Mouse (Mus musculus) heart, adult 2 months (tissue): ENCODE measurements around the gene Rhbg. TPM values are rescaled to one million over a fixed set of nuclear protein-coding genes. Genes with fewer than 3 reads are reported as not detected.

Experiments used
- DNase-seq, 2 experiments: peaks; one replicate each; pipeline ENCODE4 v3.0.0; 2021
- H3K27ac ChIP-seq: fragments of 200-600 bp; 2 replicates; pipeline ENCODE4 v1.8.1; 2022
- H3K27me3 ChIP-seq: fragments of 200-500 bp; 2 replicates; pipeline ENCODE4 v1.6.1; 2012; ENCODE audit warnings: mild to moderate bottlenecking, low read length, inconsistent platforms, mixed read lengths; ENCODE audit not compliant: control insufficient read depth, insufficient read depth
- H3K36me3 ChIP-seq: fragments of 200-500 bp; 2 replicates; pipeline ENCODE4 v1.6.1; 2012; ENCODE audit warnings: low read length, inconsistent platforms; ENCODE audit not compliant: control insufficient read depth, insufficient read depth
- H3K4me1 ChIP-seq: fragments of 200-500 bp; 2 replicates; pipeline ENCODE4 v1.6.1; 2011; ENCODE audit warnings: low read length; ENCODE audit not compliant: control insufficient read depth, insufficient read depth
- H3K4me3 ChIP-seq: fragments of 200-600 bp; 2 replicates; pipeline ENCODE4 v1.8.1; 2022
- H3K79me2 ChIP-seq: fragments of 200-500 bp; replicated peaks from 2 replicates; pipeline ENCODE4 v1.6.1; 2012; ENCODE audit warnings: mild to moderate bottlenecking, inconsistent platforms, low read length, moderate library complexity, mixed read lengths; ENCODE audit not compliant: control insufficient read depth, insufficient read depth
- H3K9ac ChIP-seq: fragments of 200-500 bp; 2 replicates; pipeline ENCODE4 v1.6.1; 2012; ENCODE audit warnings: low read depth, mild to moderate bottlenecking, control low read depth, inconsistent platforms, low read length, mixed read lengths
- CTCF ChIP-seq: fragments of 200-600 bp; IDR thresholded peaks from 2 replicates; pipeline ENCODE4 v1.8.1; 2022; ENCODE audit warnings: antibody characterized with exemption, mild to moderate bottlenecking, moderate library complexity
- EP300 ChIP-seq: fragments of 200-500 bp; IDR thresholded peaks from 2 replicates; pipeline ENCODE4 v1.6.1; 2011; ENCODE audit warnings: low read depth, low read length, control low read depth; ENCODE audit not compliant: insufficient read depth
- POLR2A ChIP-seq: fragments of 200-500 bp; IDR thresholded peaks from 2 replicates; pipeline ENCODE4 v1.6.1; 2011; ENCODE audit warnings: mild to moderate bottlenecking, low read depth, low read length, control low read depth; ENCODE audit not compliant: insufficient read depth
- WGBS: fragments of 180-500 bp; shearing (Covaris S2); methylation state at CpG from one replicate; pipeline ENCODE4 v1.1.7; 2018; 5-methylcytosine and 5-hydroxymethylcytosine counted together
- intact Hi-C: fragments of 180-260 bp; cut with DNase I; formaldehyde crosslinking; loops from one replicate; pipeline ENCODE4 v1.15.1; 2025
- polyA plus RNA-seq: library from polyadenylated mRNA; depleted of rRNA; stranded (reverse); fragments of >200 nt; gene quantifications from 2 replicates; pipeline ENCODE4 v1.2.3, GENCODE M21; 2012
- total RNA-seq, 2 experiments: library from RNA; stranded (reverse); gene quantifications; 2 replicates each; pipeline ENCODE4 v1.2.3; 2021

Gene Rhbg
- total and polyA plus RNA-seq, 3 experiments, result 0.20 TPM; not detected in 2

DNA sequence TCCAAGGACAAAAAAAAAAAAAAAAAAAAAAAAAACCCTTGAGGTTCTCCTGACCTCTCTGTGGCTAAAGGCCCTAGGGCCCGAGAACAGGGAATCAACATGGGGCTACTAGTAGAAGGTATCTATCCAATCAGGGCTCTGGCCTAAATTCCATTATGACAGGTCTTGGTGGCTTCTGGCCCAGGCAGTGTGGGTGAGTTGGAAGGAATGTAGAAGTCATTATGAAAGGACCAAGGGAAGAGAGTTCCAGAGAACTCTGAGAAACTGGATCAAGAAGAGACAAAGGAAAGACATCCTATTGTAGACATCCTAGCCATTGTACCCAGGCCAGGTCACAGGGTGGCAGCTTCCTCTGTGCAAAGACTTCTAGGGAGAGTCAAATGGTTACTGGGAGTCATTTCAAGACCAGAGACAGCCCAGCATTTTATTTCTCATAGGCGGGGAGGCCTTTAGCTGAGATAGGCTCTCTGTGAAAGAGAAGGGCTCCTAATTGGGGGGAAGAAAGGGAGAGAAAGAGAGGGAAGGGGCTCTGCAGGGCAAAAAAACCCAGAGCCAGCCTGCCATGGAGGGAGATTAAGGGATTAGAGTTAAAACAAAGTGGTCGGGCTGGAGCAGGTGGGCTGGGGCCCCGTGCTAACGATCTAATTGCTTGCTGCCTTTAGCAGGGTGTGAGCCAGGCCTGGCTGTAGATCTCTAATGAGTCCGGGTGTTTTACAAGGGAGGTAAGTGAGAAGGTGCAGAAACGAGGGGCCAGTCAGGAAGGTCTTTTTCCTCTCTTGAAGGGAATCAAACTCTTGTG is 21.5 kb downstream of the Rhbg start:
- Histone ChIP-seq H3K27ac (no peak overlapping the region), H3K27me3 (peaks cover 3% of the 10 kb centered on the region; the same call in 1 of the 2 replicates), H3K4me3 (no peak overlapping the region), H3K79me2 (no peaks in the 10 kb centered on the region), H3K9ac (no peak overlapping the region), H3K4me1 (no peaks in the 10 kb centered on the region), H3K36me3 (no peaks in the 10 kb centered on the region)
- no peak for DNase-seq
- 47% methylated on average over 7 of the region's 7 CpGs for WGBS
- TF ChIP-seq CTCF (no peak), EP300 (no peak), POLR2A (no peak)
- intact Hi-C loops, result no loop called here

DNA sequence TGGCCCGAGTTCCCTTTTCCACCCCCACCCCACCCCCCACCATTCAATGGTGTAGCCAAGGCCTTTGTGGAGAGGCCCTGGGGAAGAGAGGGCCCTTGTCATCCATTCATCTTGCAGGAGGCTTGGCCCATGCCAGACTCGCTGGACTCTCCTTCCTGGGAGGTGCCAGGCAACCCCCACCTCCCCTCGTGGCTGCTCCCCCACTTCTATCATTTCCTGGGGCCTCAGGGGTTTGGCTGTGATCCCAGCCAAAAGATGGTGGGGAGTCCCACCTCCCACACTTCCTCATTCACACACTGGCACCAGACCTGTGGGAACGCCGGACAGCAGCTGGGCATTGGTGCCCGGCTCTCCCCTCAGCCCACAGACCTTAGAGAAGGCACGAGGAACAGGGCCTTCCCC is 22.2 kb downstream of the Rhbg start:
- WGBS, result 50% methylated on average over 7 of the region's 7 CpGs
- H3K27ac ChIP-seq, result no peak overlapping the region
- DNase-seq, result no peak
- no peak overlapping the region for H3K9ac ChIP-seq
- TF ChIP-seq POLR2A (no peak), CTCF (no peak), EP300 (no peak)
- H3K27me3 ChIP-seq, result no peaks in the 10 kb centered on the region
- intact Hi-C loops, result no loop called here
- H3K36me3 ChIP-seq, result no peaks in the 10 kb centered on the region
- H3K4me3 ChIP-seq, result no peak overlapping the region
- H3K4me1 ChIP-seq, result no peaks in the 10 kb centered on the region
- H3K79me2 ChIP-seq, result no peaks in the 10 kb centered on the region

DNA sequence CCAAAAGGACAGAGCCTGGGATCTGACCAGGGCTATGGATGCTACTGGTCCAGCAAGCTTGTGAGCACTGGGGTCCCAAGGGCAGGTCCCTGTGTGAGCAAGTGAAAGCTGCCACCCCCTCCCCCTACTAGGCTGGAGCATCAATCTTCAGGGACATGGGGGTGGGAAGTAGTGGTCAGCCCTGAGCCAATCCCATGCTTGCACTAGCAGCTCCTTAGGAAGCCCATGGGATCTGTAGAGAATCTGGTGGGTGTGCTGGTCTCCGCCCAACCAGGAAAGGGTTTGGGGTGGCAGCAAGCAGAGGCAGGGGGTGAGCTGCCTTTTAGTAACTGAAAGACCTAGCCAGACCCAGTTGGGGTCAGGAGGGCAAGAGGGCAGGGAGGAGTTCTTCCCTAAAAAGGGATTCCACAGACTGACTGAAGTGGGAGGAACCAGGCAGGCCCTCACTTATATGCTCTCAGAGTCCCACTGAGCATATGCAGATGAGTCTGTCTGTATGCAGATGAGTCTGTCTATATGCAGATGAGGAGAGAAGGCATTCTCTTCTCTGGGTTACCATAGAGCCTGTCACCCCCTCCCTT is 23.4 kb downstream of the Rhbg start:
- WGBS, result 47% methylated on average over 1 of the region's 1 CpGs
- no peak overlapping the region for H3K9ac ChIP-seq
- intact Hi-C loops, result no loop called here
- H3K36me3 ChIP-seq, result no peaks in the 10 kb centered on the region
- H3K4me1 ChIP-seq, result no peaks in the 10 kb centered on the region
- TF ChIP-seq CTCF, result no peak
- no peak for TF ChIP-seq POLR2A
- no peak for TF ChIP-seq EP300
- no peak for DNase-seq
- no peak overlapping the region for H3K4me3 ChIP-seq
- H3K27me3 ChIP-seq, result no peaks in the 10 kb centered on the region
- H3K27ac ChIP-seq, result no peak overlapping the region
- H3K79me2 ChIP-seq, result no peaks in the 10 kb centered on the region

DNA sequence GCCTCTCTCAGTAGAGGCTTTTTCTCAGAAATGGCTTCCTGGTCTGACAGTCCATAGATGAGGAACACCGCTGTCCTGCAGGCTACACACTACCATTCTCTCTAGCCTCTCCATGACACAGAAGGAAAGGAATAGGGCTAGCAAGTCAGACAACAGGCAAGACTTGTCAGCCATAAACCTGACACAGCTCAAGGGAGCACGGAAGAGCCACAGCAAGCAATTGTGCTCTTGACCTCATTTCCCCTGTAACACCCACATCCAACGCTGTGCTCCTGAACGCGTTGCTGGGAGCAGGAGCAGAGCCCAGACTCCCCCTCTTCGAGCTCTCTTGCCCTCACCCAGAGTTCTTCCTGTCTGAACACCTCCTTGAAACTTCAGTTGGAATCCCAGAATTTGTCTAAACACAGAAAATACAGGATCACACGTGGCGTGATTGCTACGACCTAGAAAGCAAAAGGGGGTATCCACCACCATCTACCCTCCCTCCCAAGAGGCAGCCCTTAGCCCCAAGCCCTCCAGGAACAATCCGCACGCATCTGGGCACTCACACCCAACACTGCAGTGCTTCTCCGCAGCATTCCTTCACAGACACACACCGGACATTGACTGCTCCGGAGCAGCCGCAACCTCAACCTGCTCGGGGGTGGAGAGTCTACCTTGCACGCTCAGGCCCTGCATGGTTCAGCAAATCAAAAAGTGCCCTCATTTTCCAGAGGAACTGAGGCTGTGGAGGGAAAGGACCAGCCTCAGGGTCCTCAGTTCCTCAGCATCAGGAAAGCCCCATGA is 24.1 kb downstream of the Rhbg start:
- H3K27me3 ChIP-seq, result no peaks in the 10 kb centered on the region
- WGBS, result 43% methylated on average over 17 of the region's 17 CpGs
- H3K79me2 ChIP-seq, result no peaks in the 10 kb centered on the region
- no peaks in the 10 kb centered on the region for H3K4me1 ChIP-seq
- no peaks in the 10 kb centered on the region for H3K36me3 ChIP-seq
- H3K9ac ChIP-seq, result no peak overlapping the region
- TF ChIP-seq EP300, result no peak
- no peak for TF ChIP-seq POLR2A
- TF ChIP-seq CTCF, result no peak
- intact Hi-C loops, result no loop called here
- no peak overlapping the region for H3K27ac ChIP-seq
- DNase-seq, result no peak
- H3K4me3 ChIP-seq, result no peak overlapping the region

DNA sequence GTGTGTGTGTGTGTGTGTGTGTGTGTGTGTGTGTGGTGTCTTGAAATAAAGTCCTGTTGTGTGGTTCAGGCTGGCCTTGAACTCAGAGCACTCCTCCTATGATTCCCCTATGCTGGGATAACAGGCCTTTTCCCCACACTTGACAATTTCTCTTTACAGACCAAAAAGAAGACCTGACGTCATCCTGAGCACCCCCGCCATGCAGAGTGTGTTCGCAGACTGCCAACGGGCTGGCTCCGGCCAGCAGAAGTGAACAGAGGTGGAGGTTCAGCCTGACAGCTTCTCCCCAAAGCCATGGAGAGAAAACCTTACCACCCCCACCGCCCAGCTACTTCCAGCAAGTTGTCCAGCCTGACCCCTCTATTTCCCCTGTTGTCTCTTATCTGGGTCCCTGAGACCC is 25.0 kb downstream of the Rhbg start:
- DNase-seq, result no peak
- Histone ChIP-seq H3K27me3 (no peaks in the 10 kb centered on the region), H3K9ac (no peak overlapping the region), H3K79me2 (no peaks in the 10 kb centered on the region), H3K4me3 (no peak overlapping the region), H3K27ac (no peak overlapping the region), H3K36me3 (no peaks in the 10 kb centered on the region), H3K4me1 (no peaks in the 10 kb centered on the region)
- intact Hi-C loops, result no loop called here
- no peak for TF ChIP-seq CTCF
- TF ChIP-seq EP300, result no peak
- TF ChIP-seq POLR2A, result no peak
- 74% methylated on average over 6 of the region's 6 CpGs for WGBS
